In the genomic region with DNA sequence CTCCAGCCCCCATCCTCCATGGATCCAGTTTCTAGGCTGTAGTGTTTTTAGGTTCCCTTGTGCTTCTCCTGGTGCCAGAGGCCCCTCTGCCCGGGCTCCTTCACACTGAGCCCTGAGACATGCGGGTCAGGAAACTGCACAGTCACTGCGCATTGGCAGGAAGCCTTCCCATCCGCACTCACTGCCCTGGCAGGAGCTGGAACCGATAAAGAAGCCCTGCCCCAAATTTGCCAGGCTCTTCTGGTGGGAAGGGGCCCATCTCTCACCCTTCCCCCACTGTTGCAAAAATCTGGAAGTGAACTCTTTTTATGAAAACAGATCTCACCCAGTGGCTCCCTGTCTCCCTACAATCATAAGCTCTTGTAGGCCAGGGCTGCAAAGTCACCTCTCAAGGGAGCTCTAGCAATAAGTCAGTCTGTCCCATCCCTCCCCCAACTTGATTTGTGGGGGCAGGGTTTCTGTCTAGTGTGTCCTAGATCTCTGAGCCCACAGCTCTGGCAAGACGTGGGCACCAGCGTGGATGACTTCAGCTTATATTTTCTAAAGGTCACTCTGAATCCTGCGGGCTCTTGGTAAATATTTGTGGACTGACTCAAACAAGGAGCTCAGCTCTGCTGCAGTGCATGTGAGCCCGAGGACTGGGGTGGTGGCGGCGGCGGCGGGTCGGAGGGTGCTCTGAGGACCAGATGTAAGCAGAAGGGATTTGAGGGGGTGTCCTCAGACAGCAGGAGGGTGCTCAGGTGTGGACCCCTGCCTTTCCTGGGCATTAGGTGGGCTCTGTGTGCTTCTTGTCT, we compare ENCODE assay signal across 8 mouse cellular contexts. TPM values are rescaled to one million over a fixed set of nuclear protein-coding genes. Genes with fewer than 3 reads are reported as not detected.
DNase-seq lines count a peak whose midpoint lies in the region; ATAC-seq and TF ChIP-seq lines count a peak whose summit lies in the region.

No protein-coding gene starts in this region.

- peak overlapping the region; percentile 11; the same call in 1 of the 2 replicates for H3K4me2 ChIP-seq in forebrain, embryonic 11.5 days (ENCODE audit: low read depth, low read length, severe bottlenecking)
- no peak overlapping the region for H3K4me2 ChIP-seq in hindbrain, embryonic 11.5 days (replicated peaks; ENCODE audit: low read depth, low read length)
- H3K4me2 ChIP-seq in limb, embryonic 11.5 days (ENCODE audit: low read depth, severe bottlenecking), result peak overlapping the region; percentile 59
- peak overlapping the region; percentile 62; the same call in 1 of the 2 replicates for H3K4me2 ChIP-seq in midbrain, embryonic 12.5 days (replicated peaks)

- H3K27ac ChIP-seq in layer of hippocampus, adult 2 months, result peak overlapping the region; percentile 100
- peak overlapping the region; percentile 100 for H3K27ac ChIP-seq in bone marrow macrophage, adult 2 months (ENCODE audit: insufficient read depth, low read depth, low read length)
- H3K27ac ChIP-seq in forebrain, embryonic 11.5 days (ENCODE audit: low read depth, low read length), result peak overlapping the region; percentile 97; the same call in 1 of the 2 replicates
- peak overlapping the region; percentile 96 for H3K27ac ChIP-seq in hindbrain, embryonic 11.5 days (ENCODE audit: low read depth, low read length)
- H3K27ac ChIP-seq in limb, embryonic 11.5 days (replicated peaks; ENCODE audit: low read depth, low read length), result peak overlapping the region; percentile 93
- peak overlapping the region; percentile 98 for H3K27ac ChIP-seq in midbrain, embryonic 12.5 days (replicated peaks)

- peak in 1 of 2 experiments; percentile 44 for DNase-seq in layer of hippocampus, adult 2 months (ENCODE audit: low spot score in 2 of 2)
- DNase-seq in layer of hippocampus, adult 9-10 months (ENCODE audit: low spot score), result no peak
- no peak for DNase-seq in forebrain, embryonic 11.5 days (ENCODE audit: low spot score)
- no peak for DNase-seq in hindbrain, embryonic 11.5 days (ENCODE audit: low spot score)
- DNase-seq in limb, embryonic 11.5 days (ENCODE audit: low spot score), result no peak
- DNase-seq in testis, postnatal 10 days (ENCODE audit: low spot score), result peak; percentile 58

- no peaks in the 10 kb centered on the region for H3K27me3 ChIP-seq in forebrain, embryonic 11.5 days (ENCODE audit: control insufficient read depth, insufficient read depth, low read length)
- no peaks in the 10 kb centered on the region for H3K27me3 ChIP-seq in hindbrain, embryonic 11.5 days (ENCODE audit: control insufficient read depth, insufficient read depth, low read length)
- no peaks in the 10 kb centered on the region for H3K27me3 ChIP-seq in limb, embryonic 11.5 days (ENCODE audit: control insufficient read depth, insufficient read depth, low read length)
- peaks cover 5% of the 10 kb centered on the region; the same call in 1 of the 2 replicates for H3K27me3 ChIP-seq in midbrain, embryonic 12.5 days

- no peak; the same call in 1 of the 2 replicates for TF ChIP-seq POLR2A in bone marrow macrophage, adult 2 months (IDR thresholded peaks at IDR 0.05; ENCODE audit: borderline replicate concordance, low read depth, low read length)

- no peaks in the 10 kb centered on the region for H3K36me3 ChIP-seq in forebrain, embryonic 11.5 days (ENCODE audit: control insufficient read depth, insufficient read depth, low read length)
- 0 out of 2 replicates have a peak, but pooled peaks cover 2% of the 10 kb centered on the region for H3K36me3 ChIP-seq in hindbrain, embryonic 11.5 days (ENCODE audit: control insufficient read depth, insufficient read depth, low read length)
- peaks cover 5% of the 10 kb centered on the region; the same call in 1 of the 2 replicates for H3K36me3 ChIP-seq in limb, embryonic 11.5 days (ENCODE audit: control insufficient read depth, insufficient read depth, low read length)
- H3K36me3 ChIP-seq in midbrain, embryonic 12.5 days, result peaks cover 14% of the 10 kb centered on the region

- no peaks in the 10 kb centered on the region for H3K9me3 ChIP-seq in forebrain, embryonic 11.5 days (ENCODE audit: control insufficient read depth, low read length)
- H3K9me3 ChIP-seq in hindbrain, embryonic 11.5 days (ENCODE audit: control insufficient read depth, low read length), result no peaks in the 10 kb centered on the region
- no peaks in the 10 kb centered on the region for H3K9me3 ChIP-seq in limb, embryonic 11.5 days (ENCODE audit: control insufficient read depth, low read length)
- no peaks in the 10 kb centered on the region for H3K9me3 ChIP-seq in midbrain, embryonic 12.5 days

- TF ChIP-seq CTCF in layer of hippocampus, adult 2 months (conservative IDR thresholded peaks at IDR 0.05), result no peak
- TF ChIP-seq CTCF in bone marrow macrophage, adult 2 months (IDR thresholded peaks at IDR 0.05; ENCODE audit: low read depth, low read length), result no peak

- H3K4me1 ChIP-seq in bone marrow macrophage, adult 2 months (ENCODE audit: control insufficient read depth, insufficient read depth, low read length), result peaks cover 32% of the 10 kb centered on the region
- H3K4me1 ChIP-seq in forebrain, embryonic 11.5 days (replicated peaks; ENCODE audit: control insufficient read depth, insufficient read depth, low read length), result peaks cover 54% of the 10 kb centered on the region
- H3K4me1 ChIP-seq in hindbrain, embryonic 11.5 days (replicated peaks; ENCODE audit: control insufficient read depth, insufficient read depth, low read length), result peaks cover 26% of the 10 kb centered on the region
- H3K4me1 ChIP-seq in limb, embryonic 11.5 days (ENCODE audit: control insufficient read depth, insufficient read depth, low read length), result peaks cover 45% of the 10 kb centered on the region
- H3K4me1 ChIP-seq in midbrain, embryonic 12.5 days, result peaks cover 70% of the 10 kb centered on the region

- H3K9ac ChIP-seq in forebrain, embryonic 11.5 days (ENCODE audit: low read length), result peak overlapping the region; percentile 37
- peak overlapping the region; percentile 28; the same call in 1 of the 2 replicates for H3K9ac ChIP-seq in hindbrain, embryonic 11.5 days (ENCODE audit: low read depth, low read length)
- H3K9ac ChIP-seq in limb, embryonic 11.5 days (ENCODE audit: low read length), result peak overlapping the region; percentile 45; the same call in 1 of the 2 replicates
- H3K9ac ChIP-seq in midbrain, embryonic 12.5 days (replicated peaks), result peak overlapping the region; percentile 53

- 68% methylated on average over 14 of the region's 14 CpGs for WGBS in forebrain, embryonic 11.5 days
- 66% methylated on average over 14 of the region's 14 CpGs for WGBS in hindbrain, embryonic 11.5 days
- 57% methylated on average over 14 of the region's 14 CpGs for WGBS in limb, embryonic 11.5 days
- WGBS in midbrain, embryonic 12.5 days, result 66% methylated on average over 14 of the region's 14 CpGs

- no peak for ATAC-seq in forebrain, embryonic 11.5 days (replicated peaks; ENCODE audit: low FRiP score)
- ATAC-seq in hindbrain, embryonic 11.5 days (ENCODE audit: low FRiP score), result no peak
- no peak for ATAC-seq in limb, embryonic 11.5 days (ENCODE audit: insufficient number of reproducible peaks, low FRiP score, low TSS enrichment, low read depth)
- ATAC-seq in midbrain, embryonic 12.5 days (ENCODE audit: low FRiP score, low read depth), result no peak

- peak overlapping the region; percentile 51 for H3K4me3 ChIP-seq in layer of hippocampus, adult 2 months
- H3K4me3 ChIP-seq in bone marrow macrophage, adult 2 months (ENCODE audit: insufficient read depth, low read length), result peak overlapping the region; percentile 81
- H3K4me3 ChIP-seq in forebrain, embryonic 11.5 days (ENCODE audit: low read depth, low read length), result no peak overlapping the region
- no peak overlapping the region for H3K4me3 ChIP-seq in hindbrain, embryonic 11.5 days (ENCODE audit: low read depth, low read length)
- H3K4me3 ChIP-seq in limb, embryonic 11.5 days (ENCODE audit: low read depth, low read length), result no peak overlapping the region
- H3K4me3 ChIP-seq in midbrain, embryonic 12.5 days, result no peak overlapping the region

RNA-seq across cellular contexts. Expression of a gene that starts 26.8 kb away (rescaled TPM):
- total RNA-seq in layer of hippocampus, adult 2 months (2021), result 10 to 100 TPM in 1 of 2 experiments, 1 to 10 TPM in 1; 9.5 to 10.6 TPM
- 24.6 and 25.2 TPM in 2 replicates for polyA plus RNA-seq in bone marrow macrophage, adult 2 months (2012; ENCODE audit: insufficient read depth, insufficient read length, missing spikeins)
- polyA plus RNA-seq in forebrain, embryonic 11.5 days (2014; fragmentation: Nextera tagmentation; extraction: Ambion mirVana), result 20.4 and 24.5 TPM in 2 replicates
- 14.9 and 15.8 TPM in 2 replicates for polyA plus RNA-seq in hindbrain, embryonic 11.5 days (2014; fragmentation: Nextera tagmentation; extraction: Ambion mirVana)
- polyA plus RNA-seq in limb, embryonic 11.5 days (2014; fragmentation: Nextera tagmentation; extraction: Ambion mirVana), result 21.2 and 24.4 TPM in 2 replicates
- 22.3 and 24.8 TPM in 2 replicates for polyA plus RNA-seq in midbrain, embryonic 12.5 days (2016; fragmentation: Nextera tagmentation; extraction: Ambion mirVana)

RNA-seq across cellular contexts. Expression of a gene that starts 29.4 kb away (rescaled TPM):
- 1 to 10 TPM; 3.5 to 3.6 TPM for total RNA-seq in layer of hippocampus, adult 2 months (2021)
- polyA plus RNA-seq in bone marrow macrophage, adult 2 months (2012; ENCODE audit: insufficient read depth, insufficient read length, missing spikeins), result 74.2 and 78.0 TPM in 2 replicates
- 0.90 and 1.1 TPM in 2 replicates for polyA plus RNA-seq in forebrain, embryonic 11.5 days (2014; fragmentation: Nextera tagmentation; extraction: Ambion mirVana)
- 1.0 and 1.1 TPM in 2 replicates for polyA plus RNA-seq in hindbrain, embryonic 11.5 days (2014; fragmentation: Nextera tagmentation; extraction: Ambion mirVana)
- 1.5 TPM in 2 replicates for polyA plus RNA-seq in limb, embryonic 11.5 days (2014; fragmentation: Nextera tagmentation; extraction: Ambion mirVana)
- polyA plus RNA-seq in midbrain, embryonic 12.5 days (2016; fragmentation: Nextera tagmentation; extraction: Ambion mirVana), result 1.9 and 3.4 TPM in 2 replicates

RNA-seq across cellular contexts. Expression of a gene that starts 45.7 kb away (rescaled TPM):
- 1 to 10 TPM; 2.5 to 3.2 TPM for total RNA-seq in layer of hippocampus, adult 2 months (2021)
- polyA plus RNA-seq in bone marrow macrophage, adult 2 months (2012; ENCODE audit: insufficient read depth, insufficient read length, missing spikeins), result 0.61 and 0.70 TPM in 2 replicates
- 10.1 and 10.7 TPM in 2 replicates for polyA plus RNA-seq in forebrain, embryonic 11.5 days (2014; fragmentation: Nextera tagmentation; extraction: Ambion mirVana)
- polyA plus RNA-seq in hindbrain, embryonic 11.5 days (2014; fragmentation: Nextera tagmentation; extraction: Ambion mirVana), result 7.0 and 7.5 TPM in 2 replicates
- 4.7 and 5.1 TPM in 2 replicates for polyA plus RNA-seq in limb, embryonic 11.5 days (2014; fragmentation: Nextera tagmentation; extraction: Ambion mirVana)
- 11.1 and 11.4 TPM in 2 replicates for polyA plus RNA-seq in midbrain, embryonic 12.5 days (2016; fragmentation: Nextera tagmentation; extraction: Ambion mirVana)

Comparison
In these comparisons a context has a peak if more than half of its experiments do, and no peak if none do; other contexts are left out.
1. H3K4me3 ChIP-seq: peak in layer of hippocampus, adult 2 months (single experiment) and bone marrow macrophage, adult 2 months (single experiment); none in forebrain, embryonic 11.5 days (single experiment), hindbrain, embryonic 11.5 days (single experiment), limb, embryonic 11.5 days (single experiment) and midbrain, embryonic 12.5 days (single experiment).
2. RNA of a gene that starts 29.4 kb away (polyA plus RNA-seq): 74.2 to 78.0 TPM in bone marrow macrophage, adult 2 months; 1.9 to 3.4 TPM in midbrain, embryonic 12.5 days, 1.5 TPM in limb, embryonic 11.5 days, 1.0 to 1.1 TPM in hindbrain, embryonic 11.5 days and 0.90 to 1.1 TPM in forebrain, embryonic 11.5 days; every median in the first group is over 10 times any median in the second.
3. Peak in every context shown above with its lines, with median percentiles within 50 percentile points of each other: H3K27ac ChIP-seq and H3K9ac ChIP-seq.